Mouse (Mus musculus): ENCODE measurements around the gene Cspg4.

Cspg4 gene

DNA sequence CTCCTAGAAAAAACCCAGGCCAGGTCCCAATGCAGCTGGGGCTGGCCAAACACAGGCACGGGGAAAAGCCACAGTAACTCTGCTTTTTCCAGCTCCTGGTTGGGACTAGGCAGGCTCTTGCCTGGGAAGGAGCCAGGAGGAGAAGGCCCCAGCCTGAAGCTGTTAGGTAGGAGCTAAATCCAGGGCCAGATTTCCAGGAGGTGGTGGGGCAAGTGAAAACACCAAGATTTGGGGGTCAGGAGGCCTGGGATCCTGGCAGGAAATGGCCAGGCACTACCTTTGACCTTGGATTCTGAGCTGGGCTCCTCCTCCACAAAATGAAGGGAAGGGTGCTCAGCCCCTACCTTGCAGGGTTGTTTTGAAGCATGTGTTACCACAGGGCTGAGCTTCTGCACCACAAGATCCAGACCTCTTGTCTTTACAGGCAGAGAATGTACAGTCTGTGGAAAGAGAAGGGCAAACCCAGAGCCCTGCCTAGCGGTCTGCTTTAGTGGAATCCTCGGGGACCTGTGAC is 560 bp upstream of the Cspg4 start, which contains the start of gene Odf3l1:
TSS of gene Odf3l1 (minus strand) at position 464 of the 514 bp plus-strand sequence.
- in situ Hi-C loops (cut with MboI; ENCODE audit: low sequenced_read_pairs) = no loop called here

GRCm38 (mm10) chr9:56865673-56866400 is 1.0 kb downstream of the Cspg4 start:
- in situ Hi-C loops (cut with MboI; ENCODE audit: low sequenced_read_pairs) = no loop called here

GRCm38 (mm10) chr9:56866430-56866829 is 1.6 kb downstream of the Cspg4 start:
- in situ Hi-C loops (cut with MboI; ENCODE audit: low sequenced_read_pairs) = no loop called here

GRCm38 (mm10) chr9:56868292-56868691 is 3.5 kb downstream of the Cspg4 start:
- in situ Hi-C loops (cut with MboI; ENCODE audit: low sequenced_read_pairs) = no loop called here

- in situ Hi-C loops (cut with MboI; ENCODE audit: low sequenced_read_pairs) = no loop called here
Observed at GRCm38 (mm10) chr9:56869552-56869951, 4.7 kb downstream of the Cspg4 start.

GRCm38 (mm10) chr9:56870778-56871177 is 5.9 kb downstream of the Cspg4 start:
- in situ Hi-C loops (cut with MboI; ENCODE audit: low sequenced_read_pairs) = no loop called here

GRCm38 (mm10) chr9:56871191-56871590 is 6.4 kb downstream of the Cspg4 start:
- in situ Hi-C loops (cut with MboI; ENCODE audit: low sequenced_read_pairs) = no loop called here

GRCm38 (mm10) chr9:56872105-56872903 is 7.5 kb downstream of the Cspg4 start:
- in situ Hi-C loops (cut with MboI; ENCODE audit: low sequenced_read_pairs) = no loop called here

- in situ Hi-C loops (cut with MboI; ENCODE audit: low sequenced_read_pairs) = no loop called here
Observed at GRCm38 (mm10) chr9:56873097-56873496, 8.3 kb downstream of the Cspg4 start.

- in situ Hi-C loops (cut with MboI; ENCODE audit: low sequenced_read_pairs) = no loop called here
Observed at GRCm38 (mm10) chr9:56876784-56877183, 12.0 kb downstream of the Cspg4 start.

GRCm38 (mm10) chr9:56877284-56877683 is 12.5 kb downstream of the Cspg4 start:
- in situ Hi-C loops (cut with MboI; ENCODE audit: low sequenced_read_pairs) = no loop called here

- in situ Hi-C loops (cut with MboI; ENCODE audit: low sequenced_read_pairs) = no loop called here
Observed at GRCm38 (mm10) chr9:56880790-56881189, 16.0 kb downstream of the Cspg4 start.

GRCm38 (mm10) chr9:56881539-56882082 is 16.8 kb downstream of the Cspg4 start:
- in situ Hi-C loops (cut with MboI; ENCODE audit: low sequenced_read_pairs) = no loop called here

- in situ Hi-C loops (cut with MboI; ENCODE audit: low sequenced_read_pairs) = no loop called here
Observed at GRCm38 (mm10) chr9:56882283-56882682, 17.4 kb downstream of the Cspg4 start.

DNA sequence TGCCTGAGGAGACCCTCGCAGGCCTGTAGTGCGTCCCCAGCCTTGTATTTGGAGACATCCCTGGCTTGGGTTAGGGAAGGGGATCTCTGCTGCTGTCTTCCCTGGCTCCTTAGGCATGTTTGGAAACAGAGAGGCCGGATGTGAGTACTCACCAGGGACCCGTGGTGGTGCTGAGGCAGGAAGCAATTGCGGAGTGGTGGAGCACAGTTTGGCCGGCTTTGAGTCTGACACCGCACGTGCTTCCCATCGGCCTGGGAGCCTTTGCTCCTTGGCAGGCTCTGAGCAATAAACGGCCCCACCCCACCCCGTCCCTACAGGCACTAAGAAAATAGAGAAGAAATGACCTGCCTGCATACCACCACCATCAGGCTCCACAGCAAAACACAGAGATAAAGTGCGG is 18.0 kb downstream of the Cspg4 start:
- in situ Hi-C loops (cut with MboI; ENCODE audit: low sequenced_read_pairs) = no loop called here

GRCm38 (mm10) chr9:56883470-56883869 is 18.6 kb downstream of the Cspg4 start:
- in situ Hi-C loops (cut with MboI; ENCODE audit: low sequenced_read_pairs) = no loop called here

DNA sequence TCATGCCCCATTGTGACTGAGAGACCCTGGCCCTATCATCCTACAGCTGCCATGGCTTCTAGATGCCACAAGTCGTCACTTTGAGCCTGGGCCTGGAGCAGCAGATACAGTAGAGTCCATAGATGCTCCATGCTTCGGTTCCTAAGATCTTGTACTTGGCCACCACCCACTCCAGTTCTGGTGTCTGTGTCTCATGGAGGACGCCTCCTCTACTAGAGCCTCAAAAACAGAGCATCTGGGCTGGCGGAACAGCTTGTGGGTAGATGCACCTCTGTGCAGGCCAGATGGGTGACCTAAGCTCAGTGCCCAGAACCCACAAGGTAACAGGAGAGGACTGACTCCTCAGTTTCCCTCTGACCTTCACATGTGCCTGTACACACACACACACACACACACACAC is 19.5 kb downstream of the Cspg4 start:
- in situ Hi-C loops (cut with MboI; ENCODE audit: low sequenced_read_pairs) = no loop called here

- in situ Hi-C loops (cut with MboI; ENCODE audit: low sequenced_read_pairs) = no loop called here
Observed at GRCm38 (mm10) chr9:56886113-56886512, 21.3 kb downstream of the Cspg4 start.

DNA sequence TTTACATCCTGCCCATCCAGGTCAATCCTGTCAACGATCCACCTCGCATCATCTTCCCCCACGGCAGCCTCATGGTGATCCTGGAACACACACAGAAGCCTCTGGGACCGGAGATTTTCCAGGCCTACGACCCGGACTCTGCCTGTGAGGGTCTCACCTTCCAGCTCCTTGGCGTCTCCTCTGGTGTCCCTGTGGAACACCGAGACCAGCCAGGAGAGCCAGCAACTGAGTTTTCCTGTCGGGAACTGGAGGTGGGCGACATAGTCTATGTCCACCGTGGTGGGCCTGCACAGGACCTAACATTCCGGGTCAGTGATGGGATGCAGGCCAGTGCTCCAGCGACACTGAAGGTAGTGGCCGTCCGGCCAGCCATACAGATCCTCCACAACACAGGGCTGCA is 21.8 kb downstream of the Cspg4 start:
- in situ Hi-C loops (cut with MboI; ENCODE audit: low sequenced_read_pairs) = no loop called here

- in situ Hi-C loops (cut with MboI; ENCODE audit: low sequenced_read_pairs) = no loop called here
Observed at GRCm38 (mm10) chr9:56887581-56887980, 22.7 kb downstream of the Cspg4 start.

GRCm38 (mm10) chr9:56889817-56890216 is 25.0 kb downstream of the Cspg4 start:
- in situ Hi-C loops (cut with MboI; ENCODE audit: low sequenced_read_pairs) = no loop called here
